Mouse (Mus musculus) heart, adult 2 months (tissue): ENCODE measurements around the gene Rgl1.

Experiments used
- CTCF ChIP-seq: fragments of 200-600 bp; IDR thresholded peaks from 2 replicates; pipeline ENCODE4 v1.8.1; 2022; ENCODE audit warnings: antibody characterized with exemption, mild to moderate bottlenecking, moderate library complexity
- POLR2A ChIP-seq: fragments of 200-500 bp; IDR thresholded peaks from 2 replicates; pipeline ENCODE4 v1.6.1; 2011; ENCODE audit warnings: mild to moderate bottlenecking, low read depth, low read length, control low read depth; ENCODE audit not compliant: insufficient read depth

GRCm38 (mm10) chr1:152639344-152639743 lies 126.8 kb downstream of the Rgl1 start:
- TF ChIP-seq POLR2A = no peak
- TF ChIP-seq CTCF = no peak
